Mouse (Mus musculus) lung, adult 2 months (tissue): ENCODE data around the gene Galnt13.

Experiments
- CTCF ChIP-seq: fragments of 200-500 bp; IDR thresholded peaks from 2 replicates; pipeline ENCODE4 v1.5.1; 2011; ENCODE audit warnings: mild to moderate bottlenecking, low read length, control low read depth; ENCODE audit not compliant: insufficient read depth
- POLR2A ChIP-seq: fragments of 200-500 bp; IDR thresholded peaks from 2 replicates; pipeline ENCODE4 v1.6.1; 2011; ENCODE audit warnings: low read depth, mild to moderate bottlenecking, control low read depth, low read length, borderline replicate concordance; ENCODE audit errors: extremely low read depth

DNA sequence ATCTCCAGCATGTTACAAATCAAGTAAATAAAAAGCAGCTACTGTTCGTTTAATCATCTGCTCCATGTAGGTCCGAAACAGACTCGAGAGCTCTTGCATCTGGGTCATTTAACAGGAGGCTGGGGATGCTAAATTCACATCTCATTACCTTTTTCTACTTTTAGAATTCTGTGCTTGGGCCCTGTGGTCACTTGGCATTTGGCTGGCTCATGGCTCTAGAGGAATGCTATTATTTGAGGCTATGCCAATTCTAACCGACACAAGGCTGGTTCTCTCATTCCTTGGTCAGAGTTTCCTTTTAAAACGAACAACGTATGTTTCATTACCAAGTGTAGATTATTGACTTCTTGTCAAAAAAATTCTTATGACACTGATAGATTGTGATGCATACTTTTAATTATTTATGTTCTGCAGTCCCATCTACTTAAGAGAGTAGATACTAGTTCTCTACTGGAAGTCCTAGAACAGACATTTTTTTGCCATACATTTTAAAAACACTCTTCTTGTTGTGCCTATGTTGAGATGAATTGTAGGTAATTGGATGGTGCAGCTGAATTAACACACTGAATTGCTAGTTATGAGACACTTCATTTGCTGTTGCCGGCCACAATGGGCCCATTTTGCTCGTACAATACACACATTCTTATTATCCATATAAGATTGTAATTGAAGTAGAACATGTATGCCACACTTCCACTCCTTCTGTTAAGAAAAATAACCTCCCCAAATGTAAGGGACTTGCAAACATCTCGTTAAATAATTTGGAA lies 6.8 kb downstream of the Galnt13 start:
- TF ChIP-seq POLR2A = no peak
- TF ChIP-seq CTCF = no peak
